Mouse (Mus musculus) liver, postnatal 0 days (tissue): ENCODE measurements around the gene Khdrbs2.

ENCODE experiments used
- CTCF ChIP-seq: sonication (generic); IDR thresholded peaks from 2 replicates; pipeline ENCODE4 v1.5.1; 2016; ENCODE audit warnings: antibody characterized with exemption, low read depth
- EP300 ChIP-seq: IDR thresholded peaks from 2 replicates; pipeline ENCODE4 v1.6.1; 2016; ENCODE audit warnings: antibody characterized with exemption, low read depth, mild to moderate bottlenecking

DNA sequence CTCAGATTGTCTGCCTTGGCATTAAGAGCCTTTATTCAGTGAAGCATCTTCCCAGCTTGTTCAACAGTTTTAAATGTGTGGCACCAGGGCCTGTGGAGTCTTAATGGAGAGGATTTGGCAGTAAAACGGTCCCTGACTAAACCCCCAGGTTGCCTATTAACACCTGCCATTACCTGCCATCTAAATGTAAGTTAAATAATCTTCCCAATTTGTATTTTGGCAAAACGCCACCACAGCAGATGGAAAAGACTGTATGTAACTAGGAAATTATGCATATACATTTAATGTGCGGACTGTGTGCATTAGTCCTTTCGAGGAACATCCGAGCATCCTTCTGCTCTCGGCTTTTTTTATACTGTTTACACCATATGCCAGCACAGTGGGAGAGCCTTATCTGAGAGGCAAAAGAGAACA lies 290.6 kb downstream of the Khdrbs2 start:
- TF ChIP-seq CTCF (no peak), EP300 (no peak)
